Mouse (Mus musculus) stomach, embryonic 15.5 days (tissue): Measurements from ENCODE around the gene Zyg11b. TPM values are rescaled to one million over a fixed set of nuclear protein-coding genes. Genes with fewer than 3 reads are reported as not detected.

ENCODE experiments used
- ATAC-seq: fragments of 200-750 bp; cut with Nextera tagmentation; 2 replicates; pipeline ENCODE4 v1.8.0; 2017; ENCODE audit warnings: low read depth, moderate number of reproducible peaks, moderate TSS enrichment; ENCODE audit not compliant: insufficient read depth, low FRiP score
- H3K27ac ChIP-seq: fragments of 300-500 bp; sonication (generic); 2 replicates; pipeline ENCODE4 v1.5.1; 2015; ENCODE audit warnings: mild to moderate bottlenecking, inconsistent platforms
- H3K27me3 ChIP-seq: fragments of 300-500 bp; sonication (generic); replicated peaks from 2 replicates; pipeline ENCODE4 v1.6.1; 2015; ENCODE audit warnings: inconsistent platforms
- H3K36me3 ChIP-seq: fragments of 300-500 bp; sonication (generic); 2 replicates; pipeline ENCODE4 v1.6.1; 2015; ENCODE audit warnings: inconsistent platforms
- H3K4me1 ChIP-seq: fragments of 300-500 bp; sonication (generic); 2 replicates; pipeline ENCODE4 v1.6.1; 2015; ENCODE audit warnings: inconsistent platforms
- H3K4me2 ChIP-seq: fragments of 300-500 bp; sonication (generic); 2 replicates; pipeline ENCODE4 v1.6.1; 2015; ENCODE audit warnings: mild to moderate bottlenecking, inconsistent platforms
- H3K4me3 ChIP-seq: fragments of 300-500 bp; sonication (generic); replicated peaks from 2 replicates; pipeline ENCODE4 v1.5.1; 2015; ENCODE audit warnings: inconsistent platforms
- H3K9ac ChIP-seq: fragments of 300-500 bp; sonication (generic); 2 replicates; pipeline ENCODE4 v1.6.1; 2015; ENCODE audit warnings: inconsistent platforms
- H3K9me3 ChIP-seq: fragments of 300-500 bp; sonication (generic); 2 replicates; pipeline ENCODE4 v1.6.1; 2016; ENCODE audit warnings: inconsistent platforms
- WGBS: fragments of 180-500 bp; shearing (Covaris S2); methylation state at CpG from one replicate; pipeline ENCODE4 v1.1.7; 2015; 5-methylcytosine and 5-hydroxymethylcytosine counted together
- polyA plus RNA-seq: library from polyadenylated mRNA; unstranded; fragments of >200 nt; fragmentation: Nextera tagmentation; extraction: Ambion mirVana; gene quantifications from 2 replicates; pipeline ENCODE4 v1.2.1, GENCODE M21; 2015

Gene Zyg11b
- 9.7 and 11.4 TPM in 2 replicates for polyA plus RNA-seq

- WGBS = under 1% methylated on average over 54 of the region's 58 CpGs
- H3K4me3 ChIP-seq = peak within 1 kb of the TSS; percentile 97
- no peaks in the 10 kb centered on the region for H3K36me3 ChIP-seq
- peak within 1 kb of the TSS; percentile 94 for H3K9ac ChIP-seq
- H3K4me1 ChIP-seq = peaks cover 6% of the 10 kb centered on the region; the same call in 1 of the 2 replicates
- H3K27me3 ChIP-seq = no peaks in the 10 kb centered on the region
- no peaks in the 10 kb centered on the region for H3K9me3 ChIP-seq
- ATAC-seq = peak; percentile 95
- H3K27ac ChIP-seq = peak within 1 kb of the TSS; percentile 92
- peak within 1 kb of the TSS; percentile 75 for H3K4me2 ChIP-seq
Observed at GRCm38 (mm10) chr4:108300670-108301373, at the start of gene Zyg11b. Zyg11b (minus strand) TSS chr4:108301096.

- ATAC-seq = no peak
- no peaks in the 10 kb centered on the region for H3K27me3 ChIP-seq
- 28% methylated on average over 8 of the region's 8 CpGs for WGBS
- no peak overlapping the region for H3K4me3 ChIP-seq
- H3K9me3 ChIP-seq = no peaks in the 10 kb centered on the region
- no peak overlapping the region for H3K9ac ChIP-seq
- peaks cover 46% of the 10 kb centered on the region for H3K4me1 ChIP-seq
- no peaks in the 10 kb centered on the region for H3K36me3 ChIP-seq
- peak overlapping the region; percentile 41; the same call in 1 of the 2 replicates for H3K27ac ChIP-seq
- no peak overlapping the region for H3K4me2 ChIP-seq
Observed at GRCm38 (mm10) chr4:108349836-108350547, 49.1 kb upstream of the Zyg11b start.

- peaks cover 46% of the 10 kb centered on the region for H3K4me1 ChIP-seq
- H3K4me3 ChIP-seq = no peak overlapping the region
- 73% methylated on average over 3 of the region's 3 CpGs for WGBS
- no peak overlapping the region; the same call in 1 of the 2 replicates for H3K27ac ChIP-seq
- H3K27me3 ChIP-seq = no peaks in the 10 kb centered on the region
- H3K9me3 ChIP-seq = no peaks in the 10 kb centered on the region
- no peaks in the 10 kb centered on the region for H3K36me3 ChIP-seq
- ATAC-seq = no peak
- H3K9ac ChIP-seq = no peak overlapping the region
- H3K4me2 ChIP-seq = no peak overlapping the region
Observed at GRCm38 (mm10) chr4:108349064-108349463, 48.2 kb upstream of the Zyg11b start.

GRCm38 (mm10) chr4:108348256-108348875 is 47.5 kb upstream of the Zyg11b start:
- Histone ChIP-seq H3K27me3 (no peaks in the 10 kb centered on the region), H3K27ac (peak overlapping the region; percentile 72), H3K4me1 (peaks cover 46% of the 10 kb centered on the region), H3K9me3 (no peaks in the 10 kb centered on the region), H3K36me3 (no peaks in the 10 kb centered on the region), H3K4me2 (no peak overlapping the region), H3K4me3 (no peak overlapping the region), H3K9ac (no peak overlapping the region)
- WGBS = 27% methylated on average over 5 of the region's 5 CpGs
- ATAC-seq = peak; percentile 54

GRCm38 (mm10) chr4:108347111-108347510 is 46.2 kb upstream of the Zyg11b start:
- H3K4me3 ChIP-seq = no peak overlapping the region
- WGBS = 62% methylated on average over 5 of the region's 5 CpGs
- peaks cover 46% of the 10 kb centered on the region for H3K4me1 ChIP-seq
- H3K36me3 ChIP-seq = no peaks in the 10 kb centered on the region
- H3K27me3 ChIP-seq = no peaks in the 10 kb centered on the region
- no peak overlapping the region for H3K9ac ChIP-seq
- H3K9me3 ChIP-seq = no peaks in the 10 kb centered on the region
- peak; percentile 49 for ATAC-seq
- H3K4me2 ChIP-seq = no peak overlapping the region
- peak overlapping the region; percentile 57; the same call in 1 of the 2 replicates for H3K27ac ChIP-seq

GRCm38 (mm10) chr4:108345826-108346225 is 44.9 kb upstream of the Zyg11b start:
- H3K36me3 ChIP-seq = no peaks in the 10 kb centered on the region
- no peak for ATAC-seq
- whole genome bisulfite sequencing = 19% methylated on average over 5 of the region's 5 CpGs
- H3K4me3 ChIP-seq = no peak overlapping the region
- H3K4me2 ChIP-seq = no peak overlapping the region
- no peak overlapping the region for H3K9ac ChIP-seq
- no peaks in the 10 kb centered on the region for H3K27me3 ChIP-seq
- peaks cover 40% of the 10 kb centered on the region for H3K4me1 ChIP-seq
- peak overlapping the region; percentile 73 for H3K27ac ChIP-seq
- no peaks in the 10 kb centered on the region for H3K9me3 ChIP-seq

- Histone ChIP-seq H3K9me3 (no peaks in the 10 kb centered on the region), H3K4me2 (no peak overlapping the region), H3K4me3 (no peak overlapping the region), H3K36me3 (no peaks in the 10 kb centered on the region), H3K27ac (peak overlapping the region; percentile 73), H3K9ac (no peak overlapping the region), H3K4me1 (peaks cover 36% of the 10 kb centered on the region), H3K27me3 (no peaks in the 10 kb centered on the region)
- ATAC-seq = no peak
- 26% methylated on average over 7 of the region's 7 CpGs for WGBS
Observed at GRCm38 (mm10) chr4:108344631-108345083, 43.8 kb upstream of the Zyg11b start.

GRCm38 (mm10) chr4:108339277-108339690 is 38.4 kb upstream of the Zyg11b start:
- peaks cover 9% of the 10 kb centered on the region for H3K36me3 ChIP-seq
- no peak overlapping the region for H3K9ac ChIP-seq
- no peak overlapping the region for H3K4me2 ChIP-seq
- no peak overlapping the region for H3K27ac ChIP-seq
- H3K4me1 ChIP-seq = peaks cover 11% of the 10 kb centered on the region
- no peaks in the 10 kb centered on the region for H3K9me3 ChIP-seq
- 21% methylated on average over 4 of the region's 4 CpGs for WGBS
- H3K4me3 ChIP-seq = no peak overlapping the region
- no peaks in the 10 kb centered on the region for H3K27me3 ChIP-seq
- ATAC-seq = peak; percentile 56

- H3K36me3 ChIP-seq = peaks cover 11% of the 10 kb centered on the region
- H3K27me3 ChIP-seq = no peaks in the 10 kb centered on the region
- H3K4me1 ChIP-seq = peaks cover 10% of the 10 kb centered on the region
- no peak overlapping the region for H3K4me3 ChIP-seq
- no peaks in the 10 kb centered on the region for H3K9me3 ChIP-seq
- no peak overlapping the region for H3K9ac ChIP-seq
- WGBS = 61% methylated on average over 10 of the region's 10 CpGs
- ATAC-seq = no peak
- no peak overlapping the region for H3K27ac ChIP-seq
- no peak overlapping the region for H3K4me2 ChIP-seq
Observed at GRCm38 (mm10) chr4:108338811-108339210, 37.9 kb upstream of the Zyg11b start.

GRCm38 (mm10) chr4:108338321-108338733 is 37.4 kb upstream of the Zyg11b start:
- peaks cover 13% of the 10 kb centered on the region for H3K36me3 ChIP-seq
- peak; percentile 32; the same call in 1 of the 2 replicates for ATAC-seq
- peak overlapping the region; percentile 46; the same call in 1 of the 2 replicates for H3K27ac ChIP-seq
- no peaks in the 10 kb centered on the region for H3K9me3 ChIP-seq
- no peaks in the 10 kb centered on the region for H3K27me3 ChIP-seq
- 57% methylated on average over 9 of the region's 9 CpGs for whole genome bisulfite sequencing
- H3K4me3 ChIP-seq = no peak overlapping the region
- H3K4me1 ChIP-seq = peaks cover 10% of the 10 kb centered on the region
- H3K4me2 ChIP-seq = no peak overlapping the region
- no peak overlapping the region for H3K9ac ChIP-seq

- peaks cover 13% of the 10 kb centered on the region for H3K36me3 ChIP-seq
- H3K27ac ChIP-seq = peak overlapping the region; percentile 46
- WGBS = 46% methylated on average over 3 of the region's 3 CpGs
- no peak overlapping the region for H3K9ac ChIP-seq
- H3K9me3 ChIP-seq = no peaks in the 10 kb centered on the region
- H3K4me1 ChIP-seq = peaks cover 10% of the 10 kb centered on the region
- H3K27me3 ChIP-seq = no peaks in the 10 kb centered on the region
- H3K4me2 ChIP-seq = no peak overlapping the region
- H3K4me3 ChIP-seq = no peak overlapping the region
- ATAC-seq = no peak; the same call in 1 of the 2 replicates
Observed at GRCm38 (mm10) chr4:108337817-108338216, 36.9 kb upstream of the Zyg11b start.
